Mouse (Mus musculus): Measurements from ENCODE around the gene Rhof.

DNA sequence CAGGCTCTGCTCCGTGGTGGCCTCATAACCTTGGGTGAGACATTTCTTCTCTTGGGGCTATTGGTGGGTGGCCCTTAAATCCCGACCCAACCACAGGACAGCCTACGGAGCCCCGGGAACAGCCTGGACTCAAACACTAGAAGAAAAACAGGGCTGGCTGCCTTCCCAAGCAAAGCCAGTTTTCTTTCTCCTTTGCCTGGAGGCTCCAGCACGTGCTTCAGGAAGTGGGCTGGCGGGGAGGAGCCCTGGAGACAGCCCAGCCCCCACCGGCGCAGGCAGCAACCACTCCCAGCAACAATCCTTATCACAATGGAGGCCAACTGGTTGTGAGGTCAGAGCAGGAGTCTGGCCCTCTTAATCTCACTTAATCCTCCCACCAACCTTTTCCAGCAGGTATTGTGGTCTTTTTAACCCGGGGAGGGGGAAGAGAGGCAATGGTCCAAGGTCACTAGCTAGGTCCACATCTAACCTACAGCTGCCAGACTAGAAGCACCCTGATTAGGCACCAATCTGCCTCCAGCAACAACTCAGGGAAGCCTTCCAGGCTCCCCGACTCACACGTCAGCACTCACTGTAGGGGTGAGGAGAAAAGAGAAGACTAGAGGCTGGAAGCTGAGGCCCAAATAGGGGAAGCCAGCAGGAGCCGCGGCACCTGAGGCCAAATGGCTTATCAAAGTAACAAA lies 4.0 kb upstream of the Rhof start:
- TF ChIP-seq CTCF (IDR thresholded peaks at IDR 0.05; ENCODE audit: low read depth) (no peak), EP300 (IDR thresholded peaks at IDR 0.05; ENCODE audit: low read depth) (peak; percentile 62)
